13 mouse cellular contexts compared by ENCODE assay signal in the genomic region with DNA sequence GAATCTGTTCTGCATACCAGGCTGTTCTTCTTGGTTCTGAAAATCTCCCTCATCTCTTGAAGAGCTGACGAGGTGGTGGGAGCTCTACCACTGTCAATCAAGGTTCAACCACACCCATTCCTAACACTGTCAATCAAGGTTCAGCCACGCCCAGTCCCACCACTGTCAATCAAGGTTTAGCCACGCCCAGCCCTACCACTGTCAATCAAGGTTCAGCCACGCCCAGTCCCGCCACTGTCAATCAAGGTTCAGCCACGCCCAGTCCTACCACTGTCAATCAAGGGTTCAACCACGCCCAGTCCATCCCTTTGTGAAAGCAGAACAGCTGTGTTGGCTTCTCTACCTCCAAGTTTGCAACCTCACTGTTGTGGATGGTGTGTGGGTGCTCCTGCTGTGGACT. TPM values are rescaled to one million over a fixed set of nuclear protein-coding genes. Genes with fewer than 3 reads are reported as not detected.
DNase-seq lines count a peak whose midpoint lies in the region; ATAC-seq and TF ChIP-seq lines count a peak whose summit lies in the region.
"Had no signal": no experiment of that assay in that cellular context is flagged by ENCODE, and none has a peak within 500 bp of the region (broad histone marks: within the 10 kb centered on the region; RNA-seq: fewer than 3 reads in every experiment).

No protein-coding gene starts in this region.

- H3K79me2 ChIP-seq in heart, adult 2 months (replicated peaks; ENCODE audit: control insufficient read depth, insufficient read depth, low read length), result no peaks in the 10 kb centered on the region

- WGBS in liver, embryonic 16.5 days (ENCODE audit: insufficient replicate concordance), result 57% methylated on average over 7 of the region's 7 CpGs
- WGBS in heart, adult 2 months, result 80% methylated on average over 7 of the region's 7 CpGs

- no peak for TF ChIP-seq EP300 in heart, adult 2 months (IDR thresholded peaks at IDR 0.05; ENCODE audit: insufficient read depth, low read depth, low read length)

- intact Hi-C loops in heart, adult 2 months (cut with DNase I), result loop anchor here (5.0 kb wide), 2 partner anchors 133 to 658 kb away; no protein-coding TSS in a partner anchor

- H3K4me1 ChIP-seq in liver, embryonic 16.5 days (ENCODE audit: control insufficient read depth, low read depth, low read length), result no peaks in the 10 kb centered on the region
- H3K4me1 ChIP-seq in heart, adult 2 months (ENCODE audit: control insufficient read depth, insufficient read depth, low read length), result peaks cover 2% of the 10 kb centered on the region
- H3K4me1 ChIP-seq: forebrain, embryonic 13.5 days; heart, embryonic 10.5 days; limb, embryonic 15.5 days had no signal

- DNase-seq in adrenal gland, postnatal 14 days, result peak; percentile 4
- DNase-seq in adrenal gland, adult 18-20 months (ENCODE audit: low spot score in 2 of 2), result no peak
- peak; percentile 5 for DNase-seq in c-Kit-negative CD71-positive TER-119-positive erythroid progenitor cells, embryonic 14.5 days (ENCODE audit: low read depth, low spot score)
- DNase-seq in spleen, postnatal 14 days (ENCODE audit: low spot score in 2 of 2), result peak; percentile 11 to 27
- DNase-seq in layer of hippocampus, adult 9-11 months, result no peak
- DNase-seq in urinary bladder, adult 18-20 months (ENCODE audit: low spot score in 2 of 2), result no peak
- no peak for DNase-seq in heart, adult 2 months

- no peak overlapping the region for H3K9ac ChIP-seq in liver, embryonic 16.5 days (ENCODE audit: low read depth, low read length)
- no peak overlapping the region for H3K9ac ChIP-seq in heart, adult 2 months (ENCODE audit: low read depth, low read length)
- H3K9ac ChIP-seq: forebrain, embryonic 13.5 days; limb, embryonic 15.5 days had no signal

- H3K4me2 ChIP-seq in liver, embryonic 16.5 days (ENCODE audit: low read depth, low read length), result no peak overlapping the region
- H3K4me2 ChIP-seq: forebrain, embryonic 13.5 days; limb, embryonic 15.5 days had no signal

- H3K9me3 ChIP-seq in liver, embryonic 16.5 days (replicated peaks; ENCODE audit: control insufficient read depth, low read length), result no peaks in the 10 kb centered on the region
- H3K9me3 ChIP-seq: forebrain, embryonic 13.5 days; heart, embryonic 10.5 days; limb, embryonic 15.5 days had no signal

- H3K27me3 ChIP-seq in liver, embryonic 16.5 days (ENCODE audit: control insufficient read depth, insufficient read depth, low read depth, low read length), result no peaks in the 10 kb centered on the region
- H3K27me3 ChIP-seq in heart, adult 2 months (ENCODE audit: control insufficient read depth, insufficient read depth, low read length), result no peaks in the 10 kb centered on the region
- H3K27me3 ChIP-seq: forebrain, embryonic 13.5 days; limb, embryonic 15.5 days had no signal

- peak; percentile 35 for ATAC-seq in liver, embryonic 16.5 days (ENCODE audit: low read depth)
- ATAC-seq: forebrain, embryonic 13.5 days; inflammation-experienced regulatory T-cells, adult 6 months had no signal

- no peak overlapping the region for H3K27ac ChIP-seq in liver, embryonic 16.5 days (ENCODE audit: low read length)
- no peak overlapping the region for H3K27ac ChIP-seq in heart, adult 2 months
- H3K27ac ChIP-seq: forebrain, embryonic 13.5 days; heart, embryonic 10.5 days; layer of hippocampus, adult 2 months; limb, embryonic 15.5 days had no signal

- no peak for TF ChIP-seq POLR2A in heart, adult 2 months (IDR thresholded peaks at IDR 0.05; ENCODE audit: insufficient read depth, low read depth, low read length)

- H3K4me3 ChIP-seq in liver, embryonic 16.5 days (ENCODE audit: low read depth, low read length), result no peak overlapping the region
- H3K4me3 ChIP-seq in heart, adult 2 months, result no peak overlapping the region
- H3K4me3 ChIP-seq: forebrain, embryonic 13.5 days; heart, embryonic 10.5 days; layer of hippocampus, adult 2 months; limb, embryonic 15.5 days had no signal

- TF ChIP-seq CTCF in heart, adult 2 months (IDR thresholded peaks at IDR 0.05), result no peak

- H3K36me3 ChIP-seq in liver, embryonic 16.5 days (ENCODE audit: control insufficient read depth, insufficient read depth), result no peaks in the 10 kb centered on the region
- no peaks in the 10 kb centered on the region for H3K36me3 ChIP-seq in heart, adult 2 months (ENCODE audit: control insufficient read depth, insufficient read depth, low read length)
- H3K36me3 ChIP-seq: heart, embryonic 10.5 days; limb, embryonic 15.5 days had no signal

RNA-seq across cellular contexts. Expression of a gene that starts 48.7 kb away (rescaled TPM):
- total RNA-seq in adrenal gland, postnatal 14 days (2021), result 0.93 and 3.7 TPM in 2 replicates
- 1 to 10 TPM in 1 of 2 experiments, under 1 TPM in 1; 0.86 to 2.4 TPM for total RNA-seq in adrenal gland, adult 18-20 months (2021)
- 0.23 and 0.33 TPM in 2 replicates for polyA plus RNA-seq in liver, embryonic 16.5 days (2015; fragmentation: Nextera tagmentation; extraction: Ambion mirVana)
- 1 to 10 TPM in 1 of 2 experiments, under 1 TPM in 1; 0.55 to 1.2 TPM for total RNA-seq in heart, adult 2 months (2021)
- 1.3 and 1.5 TPM in 2 replicates for polyA plus RNA-seq in heart, adult 2 months (2012; rRNA removed)

Comparison
In these comparisons a context has a peak if more than half of its experiments do, and no peak if none do; other contexts are left out.
1. DNase-seq: peak in adrenal gland, postnatal 14 days (single experiment), c-Kit-negative CD71-positive TER-119-positive erythroid progenitor cells, embryonic 14.5 days (single experiment) and spleen, postnatal 14 days (2 of 2); none in adrenal gland, adult 18-20 months (0 of 2), layer of hippocampus, adult 9-11 months (single experiment), urinary bladder, adult 18-20 months (0 of 2) and heart, adult 2 months (0 of 2).